Mouse (Mus musculus) ovary, postnatal 36 days (tissue): ENCODE measurements around the gene C77080.
A peak's percentile ranks its signal among the peaks of the same experiment; 100 is the strongest.

Source experiments
- DNase-seq: peaks from one replicate; pipeline ENCODE4 v3.0.0; 2022; ENCODE audit warnings: low spot score, mixed read lengths

C77080 gene

GRCm38 (mm10) chr4:129266821-129267220, 5.6 kb upstream of the C77080 start:
- no peak for DNase-seq

- no peak for DNase-seq
Measured at GRCm38 (mm10) chr4:129266191-129266590, 5.0 kb upstream of the C77080 start.

GRCm38 (mm10) chr4:129263225-129264021, 2.2 kb upstream of the C77080 start:
- peak; percentile 49 for DNase-seq

DNA sequence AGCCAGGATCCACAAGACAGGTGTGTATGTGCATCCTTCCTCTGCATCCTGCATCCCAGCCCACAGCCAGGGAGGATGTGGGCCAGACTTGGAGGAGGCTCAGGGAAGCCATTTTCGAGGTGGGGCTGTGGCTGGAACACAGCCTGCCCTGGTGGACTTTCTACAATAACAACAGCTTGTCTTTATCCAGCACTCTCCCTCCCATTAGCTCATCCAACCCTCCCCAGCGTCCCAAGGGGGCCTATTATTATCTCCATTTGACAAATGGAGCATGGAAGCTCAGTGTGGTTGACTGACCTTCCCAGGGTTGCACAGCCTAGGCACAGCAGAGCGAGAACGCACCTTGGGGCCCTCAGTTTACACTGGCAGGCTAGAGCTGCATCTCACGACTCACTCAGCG, 526 bp downstream of the C77080 start:
- DNase-seq = no peak

- no peak for DNase-seq
Measured at GRCm38 (mm10) chr4:129259101-129259500, 2.1 kb downstream of the C77080 start.

GRCm38 (mm10) chr4:129256450-129257380, 4.5 kb downstream of the C77080 start:
- DNase-seq = peak; percentile 51

- DNase-seq = no peak
Measured at GRCm38 (mm10) chr4:129254571-129254970, 6.6 kb downstream of the C77080 start.

DNA sequence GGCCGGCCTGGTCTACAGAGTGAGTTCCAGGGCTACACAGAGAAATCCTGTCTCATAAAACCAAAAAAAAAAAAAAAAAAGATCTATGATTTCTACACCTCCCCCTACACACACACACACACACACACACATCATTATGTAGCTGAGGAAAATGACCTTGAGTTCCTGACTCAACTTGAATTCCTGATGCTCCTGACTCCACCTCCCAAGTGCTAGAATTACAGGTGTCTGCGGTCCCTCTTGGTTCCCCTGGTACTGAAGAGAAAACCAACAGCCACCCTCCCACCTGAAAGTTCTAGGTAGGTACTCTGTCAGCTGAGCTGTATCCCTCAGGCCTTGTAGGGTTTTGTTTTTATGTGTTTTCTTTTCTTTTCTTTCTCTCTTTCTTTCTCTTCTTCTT, 8.7 kb downstream of the C77080 start:
- no peak for DNase-seq

DNA sequence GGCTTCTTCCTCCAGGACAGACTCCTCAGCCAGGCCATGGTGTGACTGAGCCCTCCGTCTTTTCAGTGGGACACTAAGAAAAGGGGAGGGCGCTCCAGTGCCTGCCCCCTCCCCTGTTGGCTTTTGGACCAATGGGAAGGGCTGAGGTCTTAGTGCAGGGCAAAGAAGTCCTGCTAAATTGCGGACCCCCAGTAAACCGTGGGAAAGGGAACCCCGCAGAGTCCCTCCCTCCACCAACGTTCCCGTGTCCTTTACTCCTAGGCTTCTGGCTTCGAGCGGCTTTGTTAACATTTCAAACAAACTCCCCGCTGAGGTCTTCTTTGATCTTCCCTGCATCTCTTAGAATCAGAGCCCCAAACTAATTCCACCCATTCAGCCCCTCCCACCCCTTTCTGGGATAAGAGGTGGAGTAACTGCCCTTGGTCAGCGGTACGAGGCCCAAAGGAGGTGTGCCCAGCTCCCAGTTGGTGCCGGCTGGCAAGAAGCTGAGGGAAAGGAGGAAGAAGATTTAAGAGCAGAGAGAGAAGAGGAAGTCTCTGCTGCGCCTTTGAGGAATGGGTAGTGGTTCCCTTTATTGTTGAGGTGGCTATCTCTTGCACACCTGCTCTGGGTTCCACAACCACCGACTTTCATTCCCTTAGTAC, 9.6 kb downstream of the C77080 start:
- no peak for DNase-seq

DNA sequence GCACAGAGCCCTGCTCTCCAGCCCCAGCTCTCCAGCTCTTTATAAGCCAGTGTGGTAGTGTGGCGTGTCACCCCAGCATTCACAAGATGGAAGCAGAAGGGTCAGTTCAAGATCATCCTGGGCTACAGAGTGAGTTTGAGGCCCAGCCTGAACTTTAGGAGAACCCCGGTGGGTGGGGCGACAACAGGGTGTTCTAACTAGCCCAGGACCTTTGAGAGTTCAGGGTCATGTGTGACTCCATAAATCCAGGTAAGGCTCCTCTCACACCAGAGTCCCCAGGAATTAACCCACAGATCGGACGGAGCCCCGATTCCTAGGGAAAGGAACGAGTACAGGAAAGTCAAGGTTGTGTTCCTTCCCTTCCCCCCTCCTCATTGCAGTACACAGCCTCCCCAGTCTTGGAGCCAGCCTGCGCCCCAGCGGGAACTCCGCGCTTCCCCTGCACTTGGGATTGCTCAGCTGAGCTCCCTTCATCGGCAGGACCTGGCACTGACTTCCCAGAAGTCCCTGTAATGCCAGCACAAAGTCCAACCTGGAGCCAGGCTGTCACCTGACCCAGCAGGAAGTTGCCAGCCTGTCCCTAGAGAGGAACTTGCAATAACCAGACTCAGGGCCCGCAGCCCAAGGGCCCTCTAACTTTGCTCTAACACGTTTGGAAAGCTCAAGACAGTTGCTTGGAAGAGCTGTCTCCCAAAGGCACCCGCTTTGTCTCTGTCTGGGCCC, 10.3 kb downstream of the C77080 start:
- DNase-seq = no peak

- no peak for DNase-seq
Measured at GRCm38 (mm10) chr4:129249288-129249687, 11.9 kb downstream of the C77080 start.

GRCm38 (mm10) chr4:129248243-129248767, 12.9 kb downstream of the C77080 start:
- no peak for DNase-seq

DNA sequence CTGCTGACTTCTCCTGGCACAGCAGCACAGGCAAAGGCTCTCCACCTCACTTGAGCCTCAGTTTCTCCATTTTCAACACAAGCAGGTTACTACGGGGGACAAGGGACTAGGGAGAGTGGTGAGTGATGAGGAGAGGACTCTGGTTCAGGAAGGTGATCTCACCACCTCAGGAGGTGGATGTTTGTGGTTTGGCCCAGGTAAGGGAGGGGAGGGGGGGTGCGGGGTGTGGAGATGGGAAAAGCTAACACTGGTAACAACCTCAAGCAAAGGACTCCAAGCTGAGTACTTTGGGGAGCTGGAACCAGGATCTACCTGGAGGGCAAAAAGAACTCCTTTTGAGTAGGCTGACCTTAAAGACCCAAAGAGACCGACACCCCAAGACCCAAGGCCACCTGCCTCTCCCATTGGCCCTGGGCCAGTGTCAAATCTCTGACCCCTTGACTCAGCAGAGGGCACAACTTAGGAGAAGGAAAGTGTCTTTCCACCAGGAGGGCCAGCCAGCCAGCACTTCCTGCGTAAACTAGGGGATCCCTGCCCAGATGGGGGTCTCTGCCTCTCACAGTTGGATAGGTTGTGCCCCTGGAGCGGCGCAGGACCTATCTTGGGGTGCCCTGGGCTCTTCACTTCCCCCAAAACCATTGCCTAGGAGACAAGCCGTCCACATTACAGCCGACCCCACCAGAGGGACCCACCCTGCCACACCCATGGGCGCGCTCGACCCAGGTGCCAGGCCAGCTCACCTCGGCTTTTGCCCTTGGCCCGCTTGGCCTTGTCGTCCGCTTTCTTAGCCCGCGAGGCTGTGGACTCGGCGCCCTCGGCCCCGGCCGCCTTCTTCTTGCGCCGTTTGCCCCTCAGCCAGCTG, 13.6 kb downstream of the C77080 start:
- DNase-seq = no peak

DNA sequence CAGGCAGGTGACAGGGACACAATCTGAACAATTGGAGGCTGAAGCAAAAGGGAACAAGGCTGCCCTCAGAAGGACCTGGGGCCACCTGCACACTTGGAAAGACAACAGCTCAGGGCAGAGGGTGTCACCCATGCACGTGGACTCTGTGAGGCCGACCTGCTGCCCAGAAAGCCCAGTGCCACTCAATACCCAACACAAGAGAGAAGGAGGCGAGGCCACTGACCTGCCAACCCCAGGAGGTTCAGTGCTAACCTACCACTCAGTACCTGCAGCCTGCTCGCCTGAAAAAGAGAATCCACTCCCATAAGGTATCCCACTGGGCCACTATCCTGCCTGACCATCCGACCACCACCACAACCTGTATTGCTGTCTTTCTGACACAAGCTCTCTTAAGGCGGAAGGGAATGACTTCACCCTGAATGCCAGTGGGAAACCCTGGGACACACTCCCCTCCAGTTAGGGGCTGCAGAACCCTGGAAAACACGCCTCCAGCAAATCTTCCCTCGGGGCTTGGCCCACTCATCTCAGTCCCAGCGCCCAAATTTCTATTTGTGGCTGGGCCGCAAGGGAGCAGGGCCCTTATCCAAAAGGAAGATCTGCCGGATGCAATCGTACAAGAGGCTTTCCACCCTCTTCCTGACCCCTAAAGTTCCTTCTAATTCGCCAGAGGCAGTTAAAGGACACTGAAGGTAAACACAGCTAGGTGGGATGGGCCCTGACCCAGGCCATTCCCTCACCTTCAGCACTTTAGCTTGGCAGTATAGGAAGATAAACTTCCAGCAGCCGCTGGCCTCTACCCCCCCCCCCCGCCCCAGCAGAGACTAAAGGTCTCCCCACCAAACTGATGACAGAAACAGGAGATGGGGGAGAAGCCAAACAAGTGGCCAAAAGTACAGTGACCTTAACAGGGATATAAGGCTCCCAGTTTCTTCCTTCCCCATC, 14.6 kb downstream of the C77080 start:
- DNase-seq = no peak

DNA sequence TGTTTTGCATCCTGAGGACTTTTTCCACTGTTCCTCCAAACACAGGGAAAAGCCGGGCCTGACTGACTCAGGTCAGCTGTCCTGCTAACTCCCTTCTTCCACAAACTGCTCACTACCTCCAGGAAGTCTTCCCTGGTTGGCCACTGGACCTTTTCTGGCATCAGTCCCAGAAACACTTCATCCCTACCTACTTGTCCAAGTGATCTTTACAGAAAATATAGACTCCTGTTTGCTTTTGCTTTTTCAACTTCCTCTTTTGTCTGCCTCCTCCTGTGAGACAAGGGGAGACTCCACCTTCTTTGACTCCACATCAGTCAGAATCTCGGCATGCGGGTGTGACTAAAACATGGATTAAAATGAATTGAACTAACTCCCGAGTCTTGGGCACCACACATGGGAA, 16.4 kb downstream of the C77080 start:
- no peak for DNase-seq

GRCm38 (mm10) chr4:129242761-129243160, 18.4 kb downstream of the C77080 start:
- DNase-seq = no peak

GRCm38 (mm10) chr4:129242327-129242726, 18.9 kb downstream of the C77080 start:
- DNase-seq = no peak

GRCm38 (mm10) chr4:129241898-129242297, 19.3 kb downstream of the C77080 start:
- DNase-seq = no peak

- DNase-seq = peak; percentile 83
Measured at GRCm38 (mm10) chr4:129239075-129239474, 22.1 kb downstream of the C77080 start.
